19 mouse cellular contexts compared by ENCODE assay signal in the genomic region with DNA sequence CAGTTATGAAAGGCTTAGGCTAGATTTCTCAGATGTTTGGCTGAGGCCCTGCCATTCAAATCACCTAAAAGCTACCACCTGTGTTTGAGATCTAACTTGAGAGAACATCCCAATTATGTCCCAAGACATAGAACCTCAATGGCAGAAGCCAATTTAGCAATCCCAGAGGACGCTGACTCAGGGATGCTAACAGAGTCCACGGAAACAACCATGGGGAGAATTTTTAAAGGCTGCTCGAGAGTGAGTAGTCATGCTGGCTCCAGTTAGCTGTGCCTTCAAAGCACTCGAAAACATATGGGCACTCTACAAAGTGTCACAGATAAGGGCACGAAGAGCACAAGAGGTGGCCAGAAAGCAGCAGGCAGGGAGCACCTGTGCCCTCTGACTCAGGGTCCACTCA. TPM values are rescaled to one million over a fixed set of nuclear protein-coding genes. Genes with fewer than 3 reads are reported as not detected.
A peak's percentile ranks its signal among the peaks of the same experiment; 100 is the strongest.
DNase-seq lines count a peak whose midpoint lies in the region; ATAC-seq and TF ChIP-seq lines count a peak whose summit lies in the region.
"Had no signal": no experiment of that assay in that cellular context is flagged by ENCODE, and none has a peak within 500 bp of the region (broad histone marks: within the 10 kb centered on the region; RNA-seq: fewer than 3 reads in every experiment).

No protein-coding gene starts in this region.

- TF ChIP-seq CTCF in layer of hippocampus, adult 2 months (conservative IDR thresholded peaks at IDR 0.05), result no peak

- H3K36me3 ChIP-seq in megakaryocyte, embryonic 14.5 days (replicated peaks; ENCODE audit: low read length), result no peaks in the 10 kb centered on the region
- H3K36me3 ChIP-seq: forebrain, embryonic 12.5 days; midbrain, embryonic 15.5 days; neural tube, embryonic 12.5 days had no signal

- H3K27ac ChIP-seq in layer of hippocampus, adult 2 months, result peak overlapping the region; percentile 96
- H3K27ac ChIP-seq in brown adipose tissue, adult 24 weeks (replicated peaks; ENCODE audit: low read depth, low read length), result peak overlapping the region; percentile 71
- H3K27ac ChIP-seq: forebrain, embryonic 12.5 days; heart, adult 2 months; hindbrain, embryonic 12.5 days; kidney, postnatal 0 days; limb, embryonic 12.5 days; midbrain, embryonic 15.5 days; neural tube, embryonic 12.5 days had no signal

- no peak overlapping the region for H3K4me3 ChIP-seq in layer of hippocampus, adult 2 months
- H3K4me3 ChIP-seq in brown adipose tissue, adult 24 weeks (ENCODE audit: insufficient read depth, low read depth, low read length), result no peak overlapping the region
- H3K4me3 ChIP-seq in megakaryocyte, embryonic 14.5 days (replicated peaks), result peak overlapping the region; percentile 21
- H3K4me3 ChIP-seq: forebrain, embryonic 12.5 days; heart, adult 2 months; hindbrain, embryonic 12.5 days; limb, embryonic 12.5 days; midbrain, embryonic 15.5 days; neural tube, embryonic 12.5 days had no signal

- DNase-seq in layer of hippocampus, adult 2 months (ENCODE audit: low spot score in 2 of 2), result no peak
- no peak for DNase-seq in layer of hippocampus, adult 8-10 months (ENCODE audit: low spot score in 2 of 2)
- peak; percentile 1 for DNase-seq in ovary, postnatal 36 days (ENCODE audit: low spot score)
- no peak for DNase-seq in ovary, postnatal 14 days (ENCODE audit: low spot score)
- DNase-seq in adrenal gland, postnatal 4 days (ENCODE audit: low spot score in 2 of 2), result no peak
- DNase-seq: gastrocnemius, postnatal 25 days; lung, adult 18-20 months; right cerebral cortex, postnatal 4 days; thymus, postnatal 14 days had no signal

- H3K9me3 ChIP-seq in megakaryocyte, embryonic 14.5 days, result peaks cover 13% of the 10 kb centered on the region
- H3K9me3 ChIP-seq: forebrain, embryonic 12.5 days; hindbrain, embryonic 12.5 days; midbrain, embryonic 15.5 days; neural tube, embryonic 12.5 days had no signal

- H3K27me3 ChIP-seq in megakaryocyte, embryonic 14.5 days (replicated peaks), result peaks cover 66% of the 10 kb centered on the region
- H3K27me3 ChIP-seq: forebrain, embryonic 12.5 days; hindbrain, embryonic 12.5 days; limb, embryonic 12.5 days; midbrain, embryonic 15.5 days; neural tube, embryonic 12.5 days had no signal

- ATAC-seq in activated CD4-positive, CD25-positive, alpha-beta regulatory T cell, adult 4 months, result no peak
- ATAC-seq: midbrain, embryonic 15.5 days had no signal

- H3K4me1 ChIP-seq in brown adipose tissue, adult 24 weeks (ENCODE audit: control insufficient read depth, insufficient read depth, insufficient read length, low read length), result peaks cover 62% of the 10 kb centered on the region
- peaks cover 18% of the 10 kb centered on the region for H3K4me1 ChIP-seq in megakaryocyte, embryonic 14.5 days
- H3K4me1 ChIP-seq: midbrain, embryonic 15.5 days; neural tube, embryonic 12.5 days had no signal

RNA-seq across cellular contexts. Expression of a gene that starts 43.6 kb away (rescaled TPM):
- 100 to 1,000 TPM; 147 to 158 TPM for total RNA-seq in layer of hippocampus, adult 2 months (2021)
- total RNA-seq in layer of hippocampus, adult 8-10 months (2022), result 100 to 1,000 TPM; 105 to 134 (median 117) TPM
- 65.9 and 67.5 TPM in 2 replicates for polyA plus RNA-seq in brown adipose tissue, adult 24 weeks (2012; ENCODE audit: insufficient read depth, insufficient read length, missing spikeins)
- polyA plus RNA-seq in megakaryocyte, embryonic 14.5 days (2012; ENCODE audit: insufficient read depth, low replicate concordance), result 2.2 TPM in 1 of 2 replicates, not detected in the other
- 10 to 100 TPM; 13.1 to 13.9 TPM for polyA plus RNA-seq in activated CD4-positive, CD25-positive, alpha-beta regulatory T cell, adult 4 months (2017; shearing (Covaris generic))
- 100 to 1,000 TPM; 136 to 140 TPM for total RNA-seq in adrenal gland, postnatal 4 days (2021)

RNA-seq across cellular contexts. Expression of a gene that starts 55.9 kb away (rescaled TPM):
- total RNA-seq in layer of hippocampus, adult 2 months (2021), result 10 to 100 TPM; 35.6 to 39.4 TPM
- total RNA-seq in layer of hippocampus, adult 8-10 months (2022), result 10 to 100 TPM; 34.9 to 44.0 (median 40.9) TPM
- polyA plus RNA-seq in brown adipose tissue, adult 24 weeks (2012; ENCODE audit: insufficient read depth, insufficient read length, missing spikeins), result 14.9 and 16.9 TPM in 2 replicates
- polyA plus RNA-seq in megakaryocyte, embryonic 14.5 days (2012; ENCODE audit: insufficient read depth, low replicate concordance), result 0.60 and 1.9 TPM in 2 replicates
- polyA plus RNA-seq in activated CD4-positive, CD25-positive, alpha-beta regulatory T cell, adult 4 months (2017; shearing (Covaris generic)), result 10 to 100 TPM; 18.1 to 18.6 TPM
- total RNA-seq in adrenal gland, postnatal 4 days (2021), result 10 to 100 TPM; 47.0 to 53.0 TPM
